Mouse (Mus musculus) limb, embryonic 13.5 days (tissue): Measurements from ENCODE around the gene Tdrd12. TPM values are rescaled to one million over a fixed set of nuclear protein-coding genes. Genes with fewer than 3 reads are reported as not detected.

Experiments
- polyA plus RNA-seq: library from polyadenylated mRNA; unstranded; fragments of >200 nt; fragmentation: Nextera tagmentation; extraction: Ambion mirVana; gene quantifications from 2 replicates; pipeline ENCODE4 v1.2.1, GENCODE M21; 2015

Tdrd12 gene
- polyA plus RNA-seq, 1 experiment from 2014 or later, result 0.57 TPM

Other genes with a start within 250 kb of the Tdrd12 start
- 20.0 and 20.9 TPM in 2 replicates for gene Gpatch1, start 219.3 kb downstream of the Tdrd12 start, polyA plus RNA-seq
- gene Rhpn2, start 203.6 kb downstream of the Tdrd12 start, polyA plus RNA-seq, result 2.6 and 2.7 TPM in 2 replicates
- gene Faap24, start 140.9 kb downstream of the Tdrd12 start, polyA plus RNA-seq, result 16.7 and 17.3 TPM in 2 replicates
- gene Cep89, start 140.7 kb downstream of the Tdrd12 start, polyA plus RNA-seq, result 47.1 and 47.4 TPM in 2 replicates
- 0.28 and 0.33 TPM in 2 replicates for gene Slc7a9, start 88.9 kb downstream of the Tdrd12 start, polyA plus RNA-seq
- 42.5 and 47.5 TPM in 2 replicates for gene Nudt19, start 18.6 kb upstream of the Tdrd12 start, polyA plus RNA-seq
- gene Rgs9bp, start 47.8 kb upstream of the Tdrd12 start, polyA plus RNA-seq, result 0.42 and 0.61 TPM in 2 replicates
- gene Ankrd27, start 48.5 kb upstream of the Tdrd12 start, polyA plus RNA-seq, result 43.1 and 52.1 TPM in 2 replicates
- 293 and 337 TPM in 2 replicates for gene Pdcd5, start 109.8 kb upstream of the Tdrd12 start, polyA plus RNA-seq
- gene Dpy19l3, start 216.7 kb upstream of the Tdrd12 start, polyA plus RNA-seq, result 36.5 and 44.6 TPM in 2 replicates